Mouse (Mus musculus): ENCODE data around the gene Yars2. TPM values are rescaled to one million over a fixed set of nuclear protein-coding genes. Genes with fewer than 3 reads are reported as not detected.
A peak's percentile ranks its signal among the peaks of the same experiment; 100 is the strongest.

Yars2 gene
- total and polyA plus RNA-seq, 2 experiments from 2014 or later, result 31.3 to 75.8 TPM

- ATAC-seq (ENCODE audit: insufficient read depth, low read depth), result no peak
- WGBS, result 15% methylated on average over 7 of the region's 7 CpGs
- peak; percentile 27; the same call in 1 of the 2 replicates for TF ChIP-seq CTCF (IDR thresholded peaks at IDR 0.05; ENCODE audit: low read depth)
- TF ChIP-seq EP300 (IDR thresholded peaks at IDR 0.05; ENCODE audit: low read depth), result no peak
- Histone ChIP-seq H3K4me1 (ENCODE audit: control insufficient read depth, insufficient read depth) (peaks cover 12% of the 10 kb centered on the region), H3K36me3 (replicated peaks; ENCODE audit: control insufficient read depth, insufficient read depth, low read length) (peaks cover 21% of the 10 kb centered on the region), H3K4me2 (ENCODE audit: low read depth, low read length) (peak overlapping the region; percentile 94), H3K27me3 (ENCODE audit: control insufficient read depth, insufficient read depth, low read length) (no peaks in the 10 kb centered on the region), H3K9me3 (replicated peaks; ENCODE audit: control insufficient read depth, low read length) (no peaks in the 10 kb centered on the region), H3K4me3 (ENCODE audit: low read depth, low read length) (peak overlapping the region; percentile 78), H3K9ac (replicated peaks; ENCODE audit: low read depth, low read length) (0 out of 2 replicates have a peak overlapping the region, but pooled peaks have one; percentile 69), H3K27ac (ENCODE audit: low read depth) (peak overlapping the region; percentile 94; the same call in 1 of the 2 replicates)
- DNase-seq (ENCODE audit: low spot score), result no peak
Observed at GRCm38 (mm10) chr16:16303888-16304287, 1.1 kb downstream of the Yars2 start.

- no peak for DNase-seq (ENCODE audit: low spot score)
- H3K4me2 ChIP-seq (ENCODE audit: low read depth, low read length), result no peak overlapping the region
- no peak overlapping the region for H3K4me3 ChIP-seq (ENCODE audit: low read depth, low read length)
- TF ChIP-seq EP300 (IDR thresholded peaks at IDR 0.05; ENCODE audit: low read depth) (no peak), CTCF (IDR thresholded peaks at IDR 0.05; ENCODE audit: low read depth) (no peak)
- no peaks in the 10 kb centered on the region for H3K27me3 ChIP-seq (ENCODE audit: control insufficient read depth, insufficient read depth, low read length)
- WGBS, result 81% methylated on average over 5 of the region's 5 CpGs
- no peak for ATAC-seq (ENCODE audit: insufficient read depth, low read depth)
- no peak overlapping the region for H3K9ac ChIP-seq (replicated peaks; ENCODE audit: low read depth, low read length)
- H3K27ac ChIP-seq (ENCODE audit: low read depth), result no peak overlapping the region
- no peaks in the 10 kb centered on the region for H3K4me1 ChIP-seq (ENCODE audit: control insufficient read depth, insufficient read depth)
- H3K9me3 ChIP-seq (replicated peaks; ENCODE audit: control insufficient read depth, low read length), result no peaks in the 10 kb centered on the region
- peaks cover 61% of the 10 kb centered on the region for H3K36me3 ChIP-seq (replicated peaks; ENCODE audit: control insufficient read depth, insufficient read depth, low read length)
Observed at GRCm38 (mm10) chr16:16311319-16311718, 8.6 kb downstream of the Yars2 start.

- whole genome bisulfite sequencing, result 81% methylated on average over 5 of the region's 5 CpGs
- Histone ChIP-seq H3K4me1 (ENCODE audit: control insufficient read depth, insufficient read depth) (no peaks in the 10 kb centered on the region), H3K4me2 (ENCODE audit: low read depth, low read length) (no peak overlapping the region), H3K9ac (replicated peaks; ENCODE audit: low read depth, low read length) (no peak overlapping the region), H3K4me3 (ENCODE audit: low read depth, low read length) (no peak overlapping the region), H3K27ac (ENCODE audit: low read depth) (no peak overlapping the region), H3K36me3 (replicated peaks; ENCODE audit: control insufficient read depth, insufficient read depth, low read length) (peaks cover 55% of the 10 kb centered on the region), H3K9me3 (replicated peaks; ENCODE audit: control insufficient read depth, low read length) (no peaks in the 10 kb centered on the region), H3K27me3 (ENCODE audit: control insufficient read depth, insufficient read depth, low read length) (no peaks in the 10 kb centered on the region)
- ATAC-seq (ENCODE audit: insufficient read depth, low read depth) (no peak), DNase-seq (ENCODE audit: low spot score) (no peak)
- TF ChIP-seq CTCF (IDR thresholded peaks at IDR 0.05; ENCODE audit: low read depth) (no peak), EP300 (IDR thresholded peaks at IDR 0.05; ENCODE audit: low read depth) (no peak)
Observed at GRCm38 (mm10) chr16:16325775-16326336, 23.1 kb downstream of the Yars2 start.

- WGBS, result 87% methylated on average over 5 of the region's 5 CpGs
Observed at GRCm38 (mm10) chr16:16346420-16346819, 43.7 kb downstream of the Yars2 start.

GRCm38 (mm10) chr16:16357908-16358307, 55.1 kb downstream of the Yars2 start:
- 0 out of 2 replicates have a peak, but pooled peaks cover 3% of the 10 kb centered on the region for H3K36me3 ChIP-seq (replicated peaks; ENCODE audit: control insufficient read depth, insufficient read depth, low read length)
- H3K27me3 ChIP-seq (ENCODE audit: control insufficient read depth, insufficient read depth, low read length), result no peaks in the 10 kb centered on the region
- peak overlapping the region; percentile 84 for H3K4me2 ChIP-seq (ENCODE audit: low read depth, low read length)
- H3K9ac ChIP-seq (replicated peaks; ENCODE audit: low read depth, low read length), result peak overlapping the region; percentile 75
- peaks cover 11% of the 10 kb centered on the region for H3K4me1 ChIP-seq (ENCODE audit: control insufficient read depth, insufficient read depth)
- ATAC-seq (ENCODE audit: insufficient read depth, low read depth) (no peak), DNase-seq (ENCODE audit: low spot score) (no peak)
- TF ChIP-seq CTCF (IDR thresholded peaks at IDR 0.05; ENCODE audit: low read depth) (no peak; the same call in none of the 2 replicates), EP300 (IDR thresholded peaks at IDR 0.05; ENCODE audit: low read depth) (no peak)
- H3K27ac ChIP-seq (ENCODE audit: low read depth), result peak overlapping the region; percentile 94
- H3K4me3 ChIP-seq (ENCODE audit: low read depth, low read length), result peak overlapping the region; percentile 72
- H3K9me3 ChIP-seq (replicated peaks; ENCODE audit: control insufficient read depth, low read length), result no peaks in the 10 kb centered on the region; the same call in 1 of the 2 replicates
- 5% methylated on average over 6 of the region's 6 CpGs for WGBS

More at GRCm38 (mm10) chr16:16346420-16346819, 43.7 kb downstream of the Yars2 start:
- no peaks in the 10 kb centered on the region; the same call in 1 of the 2 replicates for H3K4me1 ChIP-seq (ENCODE audit: control insufficient read depth, insufficient read depth)
- H3K36me3 ChIP-seq (replicated peaks; ENCODE audit: control insufficient read depth, insufficient read depth, low read length), result peaks cover 7% of the 10 kb centered on the region
- no peak for TF ChIP-seq CTCF (IDR thresholded peaks at IDR 0.05; ENCODE audit: low read depth)
- no peak for TF ChIP-seq EP300 (IDR thresholded peaks at IDR 0.05; ENCODE audit: low read depth)
- no peak overlapping the region for H3K4me2 ChIP-seq (ENCODE audit: low read depth, low read length)
- no peak overlapping the region for H3K27ac ChIP-seq (ENCODE audit: low read depth)
- no peaks in the 10 kb centered on the region for H3K9me3 ChIP-seq (replicated peaks; ENCODE audit: control insufficient read depth, low read length)
- no peak overlapping the region for H3K4me3 ChIP-seq (ENCODE audit: low read depth, low read length)
- no peak overlapping the region for H3K9ac ChIP-seq (replicated peaks; ENCODE audit: low read depth, low read length)
- ATAC-seq (ENCODE audit: insufficient read depth, low read depth), result no peak
- H3K27me3 ChIP-seq (ENCODE audit: control insufficient read depth, insufficient read depth, low read length), result no peaks in the 10 kb centered on the region
- no peak for DNase-seq (ENCODE audit: low spot score)

All from heart, postnatal 0 days (tissue).